Mouse (Mus musculus): ENCODE measurements around the gene Fam161b. TPM values are rescaled to one million over a fixed set of nuclear protein-coding genes. Genes with fewer than 3 reads are reported as not detected.

The Fam161b gene
- polyA plus RNA-seq (2012; rRNA removed): 16.2 and 18.4 TPM in 2 replicates

DNA sequence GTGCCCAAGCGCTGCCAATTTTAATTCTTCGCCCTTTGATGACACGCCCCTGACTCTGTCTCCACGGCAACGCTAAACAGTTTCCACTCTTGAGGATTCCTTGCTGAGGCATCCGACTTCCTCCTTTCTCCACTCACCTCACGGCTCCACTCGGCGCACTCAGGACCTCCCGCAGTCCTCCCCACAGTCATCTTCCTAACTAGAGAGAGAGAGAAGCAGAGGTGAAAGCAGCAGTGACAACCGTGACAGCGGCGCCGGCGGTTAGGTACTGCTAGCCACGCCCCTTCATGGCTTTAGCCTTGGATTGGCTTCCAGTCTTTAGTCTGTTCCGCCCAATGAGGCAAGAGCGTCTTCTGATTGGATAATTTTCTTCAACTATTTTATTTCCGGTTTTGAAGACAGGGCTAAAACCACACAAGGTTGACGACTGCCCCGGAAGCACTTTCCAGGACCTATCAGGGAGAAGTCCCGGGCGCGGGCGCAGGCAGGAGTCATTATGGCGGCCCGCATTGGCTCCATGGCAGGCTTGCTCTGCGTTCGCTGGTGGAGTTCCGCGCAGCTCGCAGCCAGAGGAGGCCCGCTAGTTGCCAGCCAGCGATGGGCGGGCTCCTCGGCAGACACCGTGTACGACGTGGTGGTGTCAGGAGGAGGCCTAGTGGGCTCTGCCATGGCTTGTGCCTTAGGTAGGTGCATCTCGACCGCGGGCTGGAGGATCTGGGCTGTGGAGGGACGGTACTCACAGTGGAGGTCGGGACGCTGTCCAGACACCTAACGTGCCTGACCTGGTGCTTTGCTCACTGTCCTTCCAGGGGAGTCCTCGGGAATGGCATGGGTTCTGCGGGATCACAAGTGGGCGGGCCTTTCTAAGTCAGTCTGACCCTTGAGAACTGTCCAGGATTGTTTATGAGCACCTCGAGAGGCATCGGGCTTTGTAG, at the start of gene Fam161b, which contains the start of gene Coq6:
Fam161b (minus strand) TSS at position 279 of the 935 bp plus-strand sequence.
Coq6 (plus strand) TSS at position 103 of the 935 bp plus-strand sequence.
- TF ChIP-seq CTCF (IDR thresholded peaks at IDR 0.05; ENCODE audit: borderline replicate concordance, extremely low read depth, insufficient read depth, insufficient read length) (no peak), POLR2A (IDR thresholded peaks at IDR 0.05; ENCODE audit: borderline replicate concordance, extremely low read depth, insufficient read depth, insufficient read length, poor library complexity, severe bottlenecking) (peak; percentile 51; the same call in 1 of the 2 replicates)
- DNase-seq (ENCODE audit: low read depth): peak; percentile 100

DNA sequence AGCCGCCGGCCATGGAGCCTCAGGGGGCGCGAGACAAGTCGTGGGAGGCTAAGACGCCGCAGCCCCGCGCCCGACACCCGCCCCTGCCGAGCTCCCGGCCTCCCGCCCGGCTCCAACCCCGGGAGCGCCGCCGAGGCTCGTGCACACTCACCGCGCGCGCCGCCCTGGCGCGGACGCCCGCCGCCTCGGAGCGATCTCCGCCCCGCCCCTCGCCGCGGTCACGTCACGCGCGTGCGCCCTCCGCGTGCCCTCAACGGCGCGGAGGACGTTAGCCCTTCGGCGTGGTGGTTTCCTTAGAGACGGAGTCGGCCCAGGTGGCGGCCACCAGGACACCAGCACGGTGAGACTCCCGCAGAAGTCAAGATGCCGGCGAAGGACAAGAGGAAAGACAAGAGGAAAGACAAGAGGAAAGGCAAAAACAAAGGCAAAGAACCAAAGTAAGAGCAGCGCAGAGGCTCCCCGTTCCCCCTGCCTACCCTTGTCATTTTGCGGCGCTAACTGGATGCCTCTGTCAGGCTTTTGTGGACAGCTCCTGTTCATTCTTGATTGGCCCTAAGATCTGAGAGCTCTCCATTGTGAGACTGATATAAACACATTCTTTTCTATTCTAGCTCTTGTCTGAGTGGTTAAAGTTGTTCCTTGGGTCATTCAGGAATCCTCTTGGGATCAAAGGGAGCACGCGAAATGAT, 47.3 kb upstream of the Fam161b start, which contains the start of the genes Entpd5 and Bbof1:
Entpd5 (minus strand) TSS at position 211 of the 689 bp plus-strand sequence.
Bbof1 (plus strand) TSS at position 253 of the 689 bp plus-strand sequence.
- DNase-seq (ENCODE audit: low read depth): peak; percentile 94
- TF ChIP-seq CTCF (IDR thresholded peaks at IDR 0.05; ENCODE audit: borderline replicate concordance, extremely low read depth, insufficient read depth, insufficient read length) (no peak), POLR2A (IDR thresholded peaks at IDR 0.05; ENCODE audit: borderline replicate concordance, extremely low read depth, insufficient read depth, insufficient read length, poor library complexity, severe bottlenecking) (peak; percentile 98)

DNA sequence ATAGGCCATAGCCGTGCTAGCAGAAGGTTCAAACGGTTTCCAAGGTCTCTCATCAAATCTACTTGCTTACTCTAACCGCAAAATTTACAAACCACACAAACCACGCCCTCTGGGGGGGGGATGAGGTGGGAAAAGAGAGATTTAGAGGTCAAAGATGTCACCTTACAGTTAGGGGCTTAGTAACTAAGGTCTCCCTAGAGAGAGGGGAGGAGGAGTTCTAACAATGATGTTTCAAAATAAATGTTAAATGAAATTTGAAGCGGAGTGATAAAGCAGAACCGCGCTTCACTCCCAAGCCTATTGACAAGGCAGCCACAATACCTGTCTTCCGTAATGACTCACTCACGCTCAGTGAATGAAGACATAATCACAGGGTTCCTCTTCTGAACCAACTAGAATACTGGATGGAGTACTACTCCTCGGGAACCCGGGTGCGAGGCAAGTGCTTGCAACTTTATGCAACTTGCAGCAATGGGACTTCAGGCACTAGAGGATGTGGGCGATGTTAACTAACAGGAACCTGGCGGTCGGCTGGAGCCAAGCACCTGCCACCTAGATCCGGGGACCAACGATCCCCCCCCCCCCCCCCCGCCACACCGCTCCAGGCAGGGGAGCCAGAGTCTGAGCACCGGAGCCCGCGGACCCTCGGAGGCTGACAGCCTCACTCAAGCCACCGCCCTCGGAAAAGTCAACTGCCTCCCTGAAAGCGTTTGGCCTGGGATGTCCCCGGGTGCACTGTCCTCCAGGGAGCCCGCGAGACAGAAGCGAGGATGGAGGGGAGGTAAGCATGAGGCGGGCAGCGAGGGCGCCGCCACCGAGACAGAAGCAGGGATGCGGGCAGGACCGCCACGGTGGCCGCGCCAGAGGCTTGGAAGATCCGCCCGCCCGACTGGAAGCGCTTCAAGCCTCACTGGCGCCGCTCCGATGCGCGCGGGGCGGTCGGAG, 46.5 kb upstream of the Fam161b start:
- TF ChIP-seq CTCF (IDR thresholded peaks at IDR 0.05; ENCODE audit: borderline replicate concordance, extremely low read depth, insufficient read depth, insufficient read length) (no peak), POLR2A (IDR thresholded peaks at IDR 0.05; ENCODE audit: borderline replicate concordance, extremely low read depth, insufficient read depth, insufficient read length, poor library complexity, severe bottlenecking) (no peak)
- DNase-seq (ENCODE audit: low read depth): peak; percentile 56

DNA sequence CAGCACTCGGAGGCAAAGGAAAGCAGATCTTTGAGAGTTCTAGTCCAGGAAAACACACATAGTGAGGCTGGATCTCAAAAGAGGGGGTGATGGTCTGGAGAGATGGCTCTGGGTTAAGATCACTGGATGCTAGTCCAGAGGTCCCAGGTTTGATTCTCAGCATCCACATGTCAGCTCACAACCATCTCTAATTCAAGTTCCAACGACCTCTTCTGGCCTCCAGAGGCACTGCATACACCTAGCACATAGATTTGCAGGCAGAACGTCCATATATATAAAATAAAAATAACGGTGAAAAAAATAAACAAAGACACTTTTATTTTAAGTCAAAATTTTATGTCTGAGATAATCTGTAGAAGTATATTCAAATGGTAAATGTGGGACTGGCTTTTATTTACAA, 45.6 kb upstream of the Fam161b start:
- TF ChIP-seq POLR2A (IDR thresholded peaks at IDR 0.05; ENCODE audit: borderline replicate concordance, extremely low read depth, insufficient read depth, insufficient read length, poor library complexity, severe bottlenecking): no peak
- TF ChIP-seq CTCF (IDR thresholded peaks at IDR 0.05; ENCODE audit: borderline replicate concordance, extremely low read depth, insufficient read depth, insufficient read length): no peak

DNA sequence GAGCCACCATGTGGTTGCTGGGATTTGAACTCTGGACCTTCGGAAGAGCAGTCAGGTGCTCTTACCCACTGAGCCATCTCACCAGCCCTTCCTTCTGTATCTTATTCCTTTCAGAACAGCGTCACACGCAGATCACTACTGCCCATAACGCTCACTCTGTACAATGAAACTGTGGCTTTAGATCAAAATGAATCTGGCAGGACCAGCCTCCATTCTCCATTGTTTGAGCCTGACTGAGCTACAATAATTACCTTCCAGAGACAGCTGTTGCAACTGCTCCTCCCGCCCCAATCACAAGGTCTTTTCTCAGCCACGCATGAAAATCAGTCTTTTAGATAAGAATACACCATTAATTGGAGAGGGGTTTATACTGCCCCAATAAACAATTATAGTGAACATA, 42.9 kb upstream of the Fam161b start:
- DNase-seq (ENCODE audit: low read depth): peak; percentile 27
- TF ChIP-seq CTCF (IDR thresholded peaks at IDR 0.05; ENCODE audit: borderline replicate concordance, extremely low read depth, insufficient read depth, insufficient read length): no peak
- TF ChIP-seq POLR2A (IDR thresholded peaks at IDR 0.05; ENCODE audit: borderline replicate concordance, extremely low read depth, insufficient read depth, insufficient read length, poor library complexity, severe bottlenecking): no peak

More for the DNA sequence above, 45.6 kb upstream of the Fam161b start:
- no peak for DNase-seq (ENCODE audit: low read depth)

DNA sequence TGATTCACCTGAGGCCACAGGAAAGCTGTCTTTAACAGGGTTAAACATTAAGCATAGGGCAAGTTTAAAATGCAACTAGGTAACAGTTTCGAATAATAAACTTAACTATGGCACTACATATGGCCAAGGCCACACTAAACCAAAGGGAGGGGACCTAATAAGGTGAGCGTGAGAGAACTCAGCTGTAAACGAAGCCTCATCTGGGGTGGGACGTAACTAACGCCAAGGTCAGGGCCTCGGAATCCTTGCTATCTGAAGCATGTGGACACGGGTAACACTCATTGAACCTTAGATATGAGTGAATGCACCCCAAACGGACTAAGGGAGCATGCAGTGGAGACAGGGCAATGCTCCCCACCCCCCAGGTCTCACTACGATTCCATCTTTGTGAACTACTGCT, 41.3 kb upstream of the Fam161b start:
- no peak for DNase-seq (ENCODE audit: low read depth)
- TF ChIP-seq CTCF (IDR thresholded peaks at IDR 0.05; ENCODE audit: borderline replicate concordance, extremely low read depth, insufficient read depth, insufficient read length) (no peak), POLR2A (IDR thresholded peaks at IDR 0.05; ENCODE audit: borderline replicate concordance, extremely low read depth, insufficient read depth, insufficient read length, poor library complexity, severe bottlenecking) (no peak)

DNA sequence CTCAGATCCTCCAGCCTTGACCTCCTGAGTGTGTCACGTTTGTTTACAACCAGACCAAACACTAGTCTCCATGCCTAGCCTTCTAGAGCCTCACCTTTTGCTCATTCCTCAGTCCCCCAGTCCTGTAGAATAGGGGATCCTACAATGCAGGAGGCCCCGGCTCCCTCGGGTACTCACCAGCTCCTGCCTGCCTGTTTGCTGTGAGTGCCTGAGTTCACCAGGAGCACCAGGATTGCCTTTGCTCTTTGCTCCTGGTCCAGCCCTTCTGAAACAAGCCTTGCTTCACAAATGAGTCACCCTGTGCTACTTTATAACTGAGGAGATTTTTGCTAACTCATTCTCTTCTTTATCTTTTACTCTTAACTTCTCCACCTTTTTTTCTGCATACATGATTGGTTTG, 39.0 kb upstream of the Fam161b start:
- DNase-seq (ENCODE audit: low read depth): no peak
- TF ChIP-seq POLR2A (IDR thresholded peaks at IDR 0.05; ENCODE audit: borderline replicate concordance, extremely low read depth, insufficient read depth, insufficient read length, poor library complexity, severe bottlenecking) (no peak), CTCF (IDR thresholded peaks at IDR 0.05; ENCODE audit: borderline replicate concordance, extremely low read depth, insufficient read depth, insufficient read length) (no peak)

DNA sequence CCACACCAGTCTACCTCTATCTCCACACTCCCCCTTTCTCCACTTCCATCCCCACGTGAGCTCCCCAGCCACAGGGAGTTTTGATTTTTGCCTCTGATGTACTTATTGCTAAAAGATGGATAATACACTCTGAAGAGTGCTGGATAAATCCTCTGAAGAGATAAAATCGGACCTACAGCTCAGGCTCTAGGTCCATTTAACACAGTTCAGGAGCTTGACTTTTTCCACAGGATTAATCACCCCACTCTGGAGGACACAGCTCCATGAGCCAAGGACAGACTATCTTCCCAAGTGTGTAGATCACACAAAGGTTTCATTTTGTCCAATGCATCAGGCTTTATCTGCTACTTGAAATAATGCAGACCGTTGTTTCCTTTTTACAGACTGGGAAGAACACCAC, 38.4 kb upstream of the Fam161b start:
- TF ChIP-seq POLR2A (IDR thresholded peaks at IDR 0.05; ENCODE audit: borderline replicate concordance, extremely low read depth, insufficient read depth, insufficient read length, poor library complexity, severe bottlenecking): no peak
- no peak for TF ChIP-seq CTCF (IDR thresholded peaks at IDR 0.05; ENCODE audit: borderline replicate concordance, extremely low read depth, insufficient read depth, insufficient read length)
- DNase-seq (ENCODE audit: low read depth): no peak

DNA sequence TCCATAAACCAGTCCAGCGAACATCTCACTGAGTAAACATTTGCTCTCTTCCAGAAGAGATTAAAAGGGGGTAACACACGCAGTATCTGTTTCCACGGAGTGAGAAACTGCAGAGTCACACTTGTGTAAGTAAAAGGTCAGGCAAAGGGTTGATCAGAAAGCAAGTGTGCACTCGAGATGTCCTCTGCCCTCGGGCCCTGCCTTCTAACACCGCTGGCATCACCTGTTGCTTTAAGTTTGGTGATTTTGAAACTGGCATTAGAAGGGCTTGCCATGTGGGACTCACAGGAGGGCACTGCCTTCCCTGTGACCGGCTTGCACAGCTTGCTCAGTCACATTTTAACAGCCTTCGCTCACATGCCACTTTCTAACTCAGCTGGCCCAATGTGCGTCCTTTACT, 38.0 kb upstream of the Fam161b start:
- TF ChIP-seq POLR2A (IDR thresholded peaks at IDR 0.05; ENCODE audit: borderline replicate concordance, extremely low read depth, insufficient read depth, insufficient read length, poor library complexity, severe bottlenecking) (no peak), CTCF (IDR thresholded peaks at IDR 0.05; ENCODE audit: borderline replicate concordance, extremely low read depth, insufficient read depth, insufficient read length) (no peak)
- DNase-seq (ENCODE audit: low read depth): no peak

DNA sequence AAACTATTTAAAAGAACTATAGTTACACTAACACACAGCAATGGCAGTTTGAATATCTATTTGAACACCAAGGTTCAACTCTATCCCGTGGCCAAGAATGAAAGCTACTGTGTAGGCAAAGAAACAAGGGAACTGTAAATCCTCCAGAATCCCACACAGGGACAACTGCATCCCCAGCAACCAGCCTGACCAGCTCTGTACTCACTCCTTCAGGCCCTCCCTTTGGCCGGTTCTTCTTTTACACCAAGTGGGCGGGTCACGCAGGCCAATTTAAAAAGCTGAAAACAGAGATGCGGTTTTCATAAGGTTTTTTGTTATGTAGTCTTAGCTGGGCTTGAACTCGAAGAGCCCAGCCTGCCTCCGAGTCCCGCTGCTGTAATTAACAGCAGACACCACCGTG, 37.5 kb upstream of the Fam161b start:
- no peak for TF ChIP-seq CTCF (IDR thresholded peaks at IDR 0.05; ENCODE audit: borderline replicate concordance, extremely low read depth, insufficient read depth, insufficient read length)
- TF ChIP-seq POLR2A (IDR thresholded peaks at IDR 0.05; ENCODE audit: borderline replicate concordance, extremely low read depth, insufficient read depth, insufficient read length, poor library complexity, severe bottlenecking): no peak
- DNase-seq (ENCODE audit: low read depth): no peak
